Mouse (Mus musculus) kidney, adult 11 months (tissue): ENCODE results near the gene Ten1.
A peak's percentile ranks its signal among the peaks of the same experiment; 100 is the strongest.

ENCODE experiments used
- DNase-seq: peaks from one replicate; pipeline ENCODE4 v3.0.0; 2022

The Ten1 gene

GRCm38 (mm10) chr11:116198639-116199531 is at the start of gene Ten1, which contains the start of gene Acox1:
TSS of gene Ten1 (plus strand) at chr11:116198855.
TSS of gene Acox1 (minus strand) at chr11:116199045.
- DNase-seq = peak; percentile 99

GRCm38 (mm10) chr11:116149341-116149740 is 49.3 kb upstream of the Ten1 start:
- no peak for DNase-seq

- no peak for DNase-seq
Measured at GRCm38 (mm10) chr11:116150960-116151359, 47.7 kb upstream of the Ten1 start.

- no peak for DNase-seq
Measured at GRCm38 (mm10) chr11:116161312-116161711, 37.3 kb upstream of the Ten1 start.

- no peak for DNase-seq
Measured at GRCm38 (mm10) chr11:116162146-116162545, 36.5 kb upstream of the Ten1 start.

GRCm38 (mm10) chr11:116163002-116163401 is 35.7 kb upstream of the Ten1 start:
- peak; percentile 58 for DNase-seq

- no peak for DNase-seq
Measured at GRCm38 (mm10) chr11:116167232-116167631, 31.4 kb upstream of the Ten1 start.

- DNase-seq = peak; percentile 94
Measured at GRCm38 (mm10) chr11:116167884-116168439, 30.7 kb upstream of the Ten1 start, which contains the start of gene Fbf1. TSS of gene Fbf1 (minus strand) at chr11:116168166.

GRCm38 (mm10) chr11:116169214-116169613 is 29.4 kb upstream of the Ten1 start:
- no peak for DNase-seq

GRCm38 (mm10) chr11:116170003-116170800 is 28.5 kb upstream of the Ten1 start:
- DNase-seq = peak; percentile 61

GRCm38 (mm10) chr11:116171959-116172358 is 26.7 kb upstream of the Ten1 start:
- peak; percentile 36 for DNase-seq

- DNase-seq = peak; percentile 84
Measured at GRCm38 (mm10) chr11:116174775-116175448, 23.7 kb upstream of the Ten1 start.

- no peak for DNase-seq
Measured at GRCm38 (mm10) chr11:116176010-116176409, 22.6 kb upstream of the Ten1 start.

GRCm38 (mm10) chr11:116178411-116179121 is 20.1 kb upstream of the Ten1 start:
- DNase-seq = no peak

GRCm38 (mm10) chr11:116185836-116186235 is 12.8 kb upstream of the Ten1 start:
- DNase-seq = no peak

- no peak for DNase-seq
Measured at GRCm38 (mm10) chr11:116186360-116186759, 12.3 kb upstream of the Ten1 start.

- no peak for DNase-seq
Measured at GRCm38 (mm10) chr11:116187226-116187930, 11.3 kb upstream of the Ten1 start.

GRCm38 (mm10) chr11:116194619-116195018 is 4.0 kb upstream of the Ten1 start:
- DNase-seq = no peak

- DNase-seq = peak; percentile 71
Measured at GRCm38 (mm10) chr11:116195252-116195651, 3.4 kb upstream of the Ten1 start.

- DNase-seq = no peak
Measured at GRCm38 (mm10) chr11:116196336-116196735, 2.3 kb upstream of the Ten1 start.

GRCm38 (mm10) chr11:116196866-116197583 is 1.6 kb upstream of the Ten1 start:
- no peak for DNase-seq
